In the genomic region with DNA sequence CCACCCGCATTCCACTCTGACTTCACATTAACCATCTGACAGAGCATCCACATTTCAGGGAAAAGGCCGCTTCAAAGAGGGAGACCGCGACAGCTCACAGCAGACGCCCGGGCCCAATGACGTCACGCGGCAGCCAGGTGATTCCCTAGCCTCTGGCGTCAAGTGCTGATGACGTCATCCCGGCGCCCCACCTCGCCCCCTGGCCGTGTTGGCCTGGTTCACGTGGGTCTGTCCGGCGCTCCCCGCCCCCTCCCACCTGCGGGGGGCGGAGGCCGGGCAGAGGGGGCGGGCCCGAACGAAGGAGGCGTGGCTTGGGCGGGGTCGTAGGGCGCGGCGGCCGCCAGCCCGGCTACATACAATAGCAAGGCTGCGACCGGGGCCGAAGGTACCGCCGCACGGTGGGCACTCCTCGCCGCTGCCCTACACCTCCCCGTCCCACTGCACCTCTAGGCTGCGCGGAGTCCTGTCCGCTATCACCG, we compare ENCODE assay signal across 7 mouse cellular contexts. TPM values are rescaled to one million over a fixed set of nuclear protein-coding genes. Genes with fewer than 3 reads are reported as not detected.
A peak's percentile ranks its signal among the peaks of the same experiment; 100 is the strongest.
DNase-seq lines count a peak whose midpoint lies in the region; ATAC-seq and TF ChIP-seq lines count a peak whose summit lies in the region.

Pak1 (plus strand) TSS at position 352 of the 479 bp plus-strand sequence.

- H3K27ac ChIP-seq in embryonic facial prominence, embryonic 11.5 days (replicated peaks; ENCODE audit: low read depth, low read length) = peak within 1 kb of the TSS; percentile 31; the same call in 1 of the 2 replicates
- no peak within 1 kb of the TSS for H3K27ac ChIP-seq in heart, adult 2 months
- no peak within 1 kb of the TSS for H3K27ac ChIP-seq in limb, embryonic 12.5 days
- H3K27ac ChIP-seq in midbrain, embryonic 14.5 days (replicated peaks; ENCODE audit: low read depth, low read length) = peak within 1 kb of the TSS; percentile 86
- no peak within 1 kb of the TSS for H3K27ac ChIP-seq in spleen, adult 2 months (ENCODE audit: insufficient read depth, low read length)

- H3K79me2 ChIP-seq in heart, adult 2 months (replicated peaks; ENCODE audit: control insufficient read depth, insufficient read depth, low read length) = no peaks in the 10 kb centered on the region

- no peaks in the 10 kb centered on the region for H3K36me3 ChIP-seq in embryonic facial prominence, embryonic 11.5 days (replicated peaks; ENCODE audit: control insufficient read depth, insufficient read depth, low read depth, low read length)
- H3K36me3 ChIP-seq in heart, adult 2 months (ENCODE audit: control insufficient read depth, insufficient read depth, low read length) = no peaks in the 10 kb centered on the region
- H3K36me3 ChIP-seq in limb, embryonic 12.5 days = no peaks in the 10 kb centered on the region
- no peaks in the 10 kb centered on the region for H3K36me3 ChIP-seq in midbrain, embryonic 14.5 days (ENCODE audit: control insufficient read depth, insufficient read depth, low read length)
- H3K36me3 ChIP-seq in spleen, adult 2 months (ENCODE audit: control insufficient read depth, insufficient read depth, low read length) = no peaks in the 10 kb centered on the region

- intact Hi-C loops in heart, adult 2 months (cut with DNase I) = no loop called here

- no peaks in the 10 kb centered on the region for H3K9me3 ChIP-seq in embryonic facial prominence, embryonic 11.5 days (replicated peaks; ENCODE audit: control insufficient read depth, low read length)
- H3K9me3 ChIP-seq in limb, embryonic 12.5 days = no peaks in the 10 kb centered on the region
- no peaks in the 10 kb centered on the region for H3K9me3 ChIP-seq in midbrain, embryonic 14.5 days (ENCODE audit: control insufficient read depth, low read length)

- TF ChIP-seq POLR2A in heart, adult 2 months (IDR thresholded peaks at IDR 0.05; ENCODE audit: insufficient read depth, low read depth, low read length) = no peak
- TF ChIP-seq POLR2A in spleen, adult 2 months (IDR thresholded peaks at IDR 0.05; ENCODE audit: low read depth, low read length) = no peak

- WGBS in embryonic facial prominence, embryonic 11.5 days = under 1% methylated on average over 24 of the region's 46 CpGs
- WGBS in heart, adult 2 months = 2% methylated on average over 42 of the region's 46 CpGs
- WGBS in limb, embryonic 12.5 days = under 1% methylated on average over 42 of the region's 46 CpGs
- WGBS in midbrain, embryonic 14.5 days = 1% methylated on average over 42 of the region's 46 CpGs
- WGBS in spleen, adult 2 months = 1% methylated on average over 46 of the region's 46 CpGs

- H3K4me2 ChIP-seq in embryonic facial prominence, embryonic 11.5 days (ENCODE audit: low read depth, low read length) = peak within 1 kb of the TSS; percentile 89
- peak within 1 kb of the TSS; percentile 92 for H3K4me2 ChIP-seq in limb, embryonic 12.5 days
- H3K4me2 ChIP-seq in midbrain, embryonic 14.5 days (ENCODE audit: low read length) = peak within 1 kb of the TSS; percentile 84

- H3K27me3 ChIP-seq in embryonic facial prominence, embryonic 11.5 days (ENCODE audit: control insufficient read depth, insufficient read depth, low read length) = no peaks in the 10 kb centered on the region
- H3K27me3 ChIP-seq in heart, adult 2 months (ENCODE audit: control insufficient read depth, insufficient read depth, low read length) = peaks cover 10% of the 10 kb centered on the region
- peaks cover 29% of the 10 kb centered on the region for H3K27me3 ChIP-seq in limb, embryonic 12.5 days
- H3K27me3 ChIP-seq in midbrain, embryonic 14.5 days (ENCODE audit: control insufficient read depth, insufficient read depth, low read length) = no peaks in the 10 kb centered on the region
- H3K27me3 ChIP-seq in spleen, adult 2 months (ENCODE audit: control insufficient read depth, insufficient read depth, low read length) = peaks cover 14% of the 10 kb centered on the region

- TF ChIP-seq CTCF in heart, adult 2 months (IDR thresholded peaks at IDR 0.05) = no peak
- TF ChIP-seq CTCF in spleen, adult 2 months (IDR thresholded peaks at IDR 0.05; ENCODE audit: extremely low read depth, insufficient read depth, insufficient read length, insufficient replicate concordance) = no peak

- peak within 1 kb of the TSS; percentile 83 for H3K9ac ChIP-seq in embryonic facial prominence, embryonic 11.5 days (replicated peaks; ENCODE audit: low read length)
- H3K9ac ChIP-seq in heart, adult 2 months (ENCODE audit: low read depth, low read length) = peak within 1 kb of the TSS; percentile 34
- H3K9ac ChIP-seq in limb, embryonic 12.5 days (replicated peaks) = peak within 1 kb of the TSS; percentile 81
- peak within 1 kb of the TSS; percentile 95 for H3K9ac ChIP-seq in midbrain, embryonic 14.5 days (replicated peaks; ENCODE audit: low read length)

- no peaks in the 10 kb centered on the region for H3K4me1 ChIP-seq in embryonic facial prominence, embryonic 11.5 days (ENCODE audit: control insufficient read depth, insufficient read depth, low read length)
- no peaks in the 10 kb centered on the region for H3K4me1 ChIP-seq in heart, adult 2 months (ENCODE audit: control insufficient read depth, insufficient read depth, low read length)
- H3K4me1 ChIP-seq in limb, embryonic 12.5 days (replicated peaks) = peaks cover 11% of the 10 kb centered on the region
- H3K4me1 ChIP-seq in midbrain, embryonic 14.5 days (ENCODE audit: control insufficient read depth, insufficient read depth, low read length) = peaks cover 18% of the 10 kb centered on the region
- peaks cover 6% of the 10 kb centered on the region; the same call in 1 of the 2 replicates for H3K4me1 ChIP-seq in spleen, adult 2 months (ENCODE audit: control insufficient read depth, insufficient read depth, insufficient read length)

- DNase-seq in adrenal gland, postnatal 36 days = peak; percentile 83 to 88
- DNase-seq in embryonic facial prominence, embryonic 11.5 days (ENCODE audit: low spot score) = peak; percentile 88
- DNase-seq in heart, adult 2 months = peak; percentile 53 to 67
- DNase-seq in kidney, adult 8-10 months = peak; percentile 69 to 86
- DNase-seq in midbrain, embryonic 14.5 days = peak; percentile 94
- DNase-seq in spleen, adult 2 months (ENCODE audit: low read depth in 1 of 2, low spot score in 2 of 2) = peak; percentile 25 to 42

- H3K4me3 ChIP-seq in embryonic facial prominence, embryonic 11.5 days (ENCODE audit: low read depth, low read length) = peak within 1 kb of the TSS; percentile 83
- H3K4me3 ChIP-seq in heart, adult 2 months = peak within 1 kb of the TSS; percentile 62
- H3K4me3 ChIP-seq in limb, embryonic 12.5 days (replicated peaks) = peak within 1 kb of the TSS; percentile 83
- H3K4me3 ChIP-seq in midbrain, embryonic 14.5 days (replicated peaks; ENCODE audit: low read depth, low read length) = peak within 1 kb of the TSS; percentile 93
- peak within 1 kb of the TSS; percentile 64 for H3K4me3 ChIP-seq in spleen, adult 2 months (ENCODE audit: extremely low read depth, insufficient read depth, insufficient read length)

- peak; percentile 96 for ATAC-seq in embryonic facial prominence, embryonic 11.5 days (replicated peaks; ENCODE audit: insufficient number of reproducible peaks, low FRiP score, low TSS enrichment, low read depth)
- peak; percentile 93 for ATAC-seq in limb, embryonic 12.5 days (ENCODE audit: insufficient number of reproducible peaks, insufficient read depth, low FRiP score, low TSS enrichment, low read depth)
- ATAC-seq in midbrain, embryonic 14.5 days (ENCODE audit: low FRiP score, low TSS enrichment) = peak; percentile 93

- TF ChIP-seq EP300 in heart, adult 2 months (IDR thresholded peaks at IDR 0.05; ENCODE audit: insufficient read depth, low read depth, low read length) = no peak

RNA-seq across cellular contexts. Expression of gene Pak1, which starts in this region (rescaled TPM):
- 10 to 100 TPM; 18.8 to 25.0 TPM for total RNA-seq in adrenal gland, postnatal 36 days (2021)
- 47.7 and 51.4 TPM in 2 replicates for polyA plus RNA-seq in embryonic facial prominence, embryonic 11.5 days (2014; fragmentation: Nextera tagmentation; extraction: Ambion mirVana)
- 1 to 10 TPM; 1.2 to 1.6 TPM for total RNA-seq in heart, adult 2 months (2021)
- 1.1 and 1.8 TPM in 2 replicates for polyA plus RNA-seq in heart, adult 2 months (2012; rRNA removed)
- 26.8 and 28.0 TPM in 2 replicates for polyA plus RNA-seq in limb, embryonic 12.5 days (2016; fragmentation: Nextera tagmentation; extraction: Ambion mirVana)
- 117 and 171 TPM in 2 replicates for polyA plus RNA-seq in midbrain, embryonic 14.5 days (2014; fragmentation: Nextera tagmentation; extraction: Ambion mirVana)
- 6.5 and 7.3 TPM in 2 replicates for polyA plus RNA-seq in spleen, adult 2 months (2012; rRNA removed)

Comparison
In these comparisons a context has a peak if more than half of its experiments do, and no peak if none do; other contexts are left out.
1. RNA of gene Pak1 (total RNA-seq): 18.8 to 25.0 TPM in adrenal gland, postnatal 36 days; 1.2 to 1.6 TPM in heart, adult 2 months; every median in the first group is over 4 times any median in the second.
2. DNase-seq: peak in every context shown above with its lines; median percentile 94 in midbrain, embryonic 14.5 days; 88 in embryonic facial prominence, embryonic 11.5 days; 86 in adrenal gland, postnatal 36 days; 78 in kidney, adult 8-10 months; 60 in heart, adult 2 months; 34 in spleen, adult 2 months.
3. H3K27ac ChIP-seq: peak in embryonic facial prominence, embryonic 11.5 days (single experiment) and midbrain, embryonic 14.5 days (single experiment); none in heart, adult 2 months (single experiment), limb, embryonic 12.5 days (single experiment) and spleen, adult 2 months (single experiment).
4. H3K9ac ChIP-seq: peak in every context shown above with its lines; median percentile 95 in midbrain, embryonic 14.5 days; 83 in embryonic facial prominence, embryonic 11.5 days; 81 in limb, embryonic 12.5 days; 34 in heart, adult 2 months.
5. Peak in every context shown above with its lines, with median percentiles within 50 percentile points of each other: ATAC-seq, H3K4me2 ChIP-seq and H3K4me3 ChIP-seq.